Mouse (Mus musculus) midbrain, embryonic 11.5 days (tissue): ENCODE measurements around the gene Ear2. TPM values are rescaled to one million over a fixed set of nuclear protein-coding genes. Genes with fewer than 3 reads are reported as not detected.
"Not testable (repeated sequence)": the region's sequence is repeated elsewhere in the genome, so short reads cannot be mapped to it uniquely, and the experiment has no call there.

Experiments
- ATAC-seq: fragments of 200-750 bp; cut with Nextera tagmentation; 2 replicates; pipeline ENCODE4 v1.8.0; 2017; ENCODE audit warnings: moderate TSS enrichment, moderate library complexity; ENCODE audit not compliant: low FRiP score
- DNase-seq: peaks from one replicate; pipeline ENCODE4 v3.0.0; 2015; ENCODE audit warnings: low spot score; ENCODE audit errors: missing footprints
- H3K27ac ChIP-seq: fragments of 300-500 bp; sonication (generic); 2 replicates; pipeline ENCODE4 v1.5.1; 2014; ENCODE audit warnings: low read depth, low read length
- H3K27me3 ChIP-seq: fragments of 300-500 bp; sonication (generic); 2 replicates; pipeline ENCODE4 v1.6.1; 2014; ENCODE audit warnings: mild to moderate bottlenecking, low read length, moderate library complexity, mixed read lengths; ENCODE audit not compliant: control insufficient read depth, insufficient read depth
- H3K36me3 ChIP-seq: fragments of 300-500 bp; sonication (generic); 2 replicates; pipeline ENCODE4 v1.6.1; 2014; ENCODE audit warnings: mild to moderate bottlenecking, low read length, moderate library complexity, mixed read lengths; ENCODE audit not compliant: control insufficient read depth, insufficient read depth
- H3K4me1 ChIP-seq: fragments of 300-500 bp; sonication (generic); 2 replicates; pipeline ENCODE4 v1.6.1; 2014; ENCODE audit warnings: low read length; ENCODE audit not compliant: control insufficient read depth, insufficient read depth
- H3K4me2 ChIP-seq: fragments of 300-500 bp; sonication (generic); 2 replicates; pipeline ENCODE4 v1.6.1; 2014; ENCODE audit warnings: mild to moderate bottlenecking, moderate library complexity
- H3K4me3 ChIP-seq: fragments of 300-500 bp; sonication (generic); 2 replicates; pipeline ENCODE4 v1.5.1; 2014; ENCODE audit warnings: low read depth, low read length
- H3K9ac ChIP-seq: fragments of 300-500 bp; sonication (generic); 2 replicates; pipeline ENCODE4 v1.6.1; 2014; ENCODE audit warnings: low read length
- H3K9me3 ChIP-seq: fragments of 300-500 bp; sonication (generic); 2 replicates; pipeline ENCODE4 v1.6.1; 2016; ENCODE audit warnings: low read length; ENCODE audit not compliant: control insufficient read depth
- WGBS: fragments of 180-500 bp; shearing (Covaris S2); extraction: QIAGEN DNeasy Blood & Tissue Kit; methylation state at CpG from one replicate; pipeline ENCODE4 v1.1.7; 2014; 5-methylcytosine and 5-hydroxymethylcytosine counted together
- polyA plus RNA-seq: library from polyadenylated mRNA; unstranded; fragments of >200 nt; fragmentation: Nextera tagmentation; extraction: Ambion mirVana; gene quantifications from 2 replicates; pipeline ENCODE4 v1.2.1, GENCODE M21; 2014

The Ear2 gene
- polyA plus RNA-seq, 1 experiment from 2014 or later, result not detected

GRCm38 (mm10) chr14:44110981-44111380, 8.5 kb downstream of the Ear2 start:
- Histone ChIP-seq H3K9ac (no peak overlapping the region), H3K4me2 (no peak overlapping the region), H3K4me1 (no peaks in the 10 kb centered on the region), H3K27me3 (no peaks in the 10 kb centered on the region), H3K4me3 (no peak overlapping the region), H3K36me3 (no peaks in the 10 kb centered on the region), H3K9me3 (no peaks in the 10 kb centered on the region), H3K27ac (no peak overlapping the region)
- ATAC-seq (no peak), DNase-seq (no peak)

DNA sequence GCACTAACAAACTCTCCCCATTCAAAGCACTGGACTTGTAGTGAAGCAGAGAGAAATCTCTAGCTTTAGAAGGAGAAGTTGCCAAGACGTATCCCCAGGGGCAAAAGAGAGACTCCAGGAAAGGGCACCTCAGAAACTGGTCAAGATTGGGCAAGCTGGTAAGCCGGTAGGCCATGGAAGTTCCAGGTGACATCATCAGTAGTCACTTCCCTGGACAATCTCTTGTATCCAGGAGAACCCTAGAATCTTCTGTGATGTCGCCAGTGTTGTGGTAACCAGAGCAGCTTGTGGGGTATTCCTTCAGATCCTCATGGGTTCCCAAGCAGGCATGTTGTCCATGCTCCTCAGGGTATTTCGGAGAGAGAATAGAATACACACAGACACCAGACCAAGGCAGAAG, 21.1 kb downstream of the Ear2 start, which contains the start of gene Gm3327:
Gm3327 (plus strand) TSS at position 301 of the 400 bp plus-strand sequence.
- WGBS, result 83% methylated on average over 3 of the region's 4 CpGs
- not testable (repeated sequence) for DNase-seq, H3K27ac ChIP-seq, H3K4me3 ChIP-seq, H3K4me1 ChIP-seq, H3K36me3 ChIP-seq, H3K9ac ChIP-seq, ATAC-seq, H3K27me3 ChIP-seq, H3K4me2 ChIP-seq, H3K9me3 ChIP-seq

Other genes with a start within 250 kb of the Ear2 start
- gene Ear1, start 227.1 kb upstream of the Ear2 start, polyA plus RNA-seq, result not detected in 2 replicates
- gene Ear10, start 179.1 kb upstream of the Ear2 start, polyA plus RNA-seq, result not detected in 2 replicates
- 3.8 and 4.0 TPM in 2 replicates for gene Gm8113, start 177.3 kb upstream of the Ear2 start, polyA plus RNA-seq
- gene Ang5, start 145.6 kb upstream of the Ear2 start, polyA plus RNA-seq, result not detected in 2 replicates
- gene Ang6, start 100.4 kb upstream of the Ear2 start, polyA plus RNA-seq, result not detected in 2 replicates
- not detected in 2 replicates for gene Gm3327, start 21.2 kb downstream of the Ear2 start, polyA plus RNA-seq
- not detected in 2 replicates for gene Gm8212, start 95.0 kb downstream of the Ear2 start, polyA plus RNA-seq
- gene 4930503E14Rik, start 110.6 kb downstream of the Ear2 start, polyA plus RNA-seq, result not detected in 2 replicates
- not detected in 2 replicates for gene Gm8220, start 182.9 kb downstream of the Ear2 start, polyA plus RNA-seq
- gene Gm5930, start 235.9 kb downstream of the Ear2 start, polyA plus RNA-seq, result not detected in 2 replicates